Mouse (Mus musculus): Measurements from ENCODE around the gene Bcas3. TPM values are rescaled to one million over a fixed set of nuclear protein-coding genes. Genes with fewer than 3 reads are reported as not detected.

Bcas3 gene
- polyA plus RNA-seq, 1 experiment from 2014 or later, result 44.3 TPM

DNA sequence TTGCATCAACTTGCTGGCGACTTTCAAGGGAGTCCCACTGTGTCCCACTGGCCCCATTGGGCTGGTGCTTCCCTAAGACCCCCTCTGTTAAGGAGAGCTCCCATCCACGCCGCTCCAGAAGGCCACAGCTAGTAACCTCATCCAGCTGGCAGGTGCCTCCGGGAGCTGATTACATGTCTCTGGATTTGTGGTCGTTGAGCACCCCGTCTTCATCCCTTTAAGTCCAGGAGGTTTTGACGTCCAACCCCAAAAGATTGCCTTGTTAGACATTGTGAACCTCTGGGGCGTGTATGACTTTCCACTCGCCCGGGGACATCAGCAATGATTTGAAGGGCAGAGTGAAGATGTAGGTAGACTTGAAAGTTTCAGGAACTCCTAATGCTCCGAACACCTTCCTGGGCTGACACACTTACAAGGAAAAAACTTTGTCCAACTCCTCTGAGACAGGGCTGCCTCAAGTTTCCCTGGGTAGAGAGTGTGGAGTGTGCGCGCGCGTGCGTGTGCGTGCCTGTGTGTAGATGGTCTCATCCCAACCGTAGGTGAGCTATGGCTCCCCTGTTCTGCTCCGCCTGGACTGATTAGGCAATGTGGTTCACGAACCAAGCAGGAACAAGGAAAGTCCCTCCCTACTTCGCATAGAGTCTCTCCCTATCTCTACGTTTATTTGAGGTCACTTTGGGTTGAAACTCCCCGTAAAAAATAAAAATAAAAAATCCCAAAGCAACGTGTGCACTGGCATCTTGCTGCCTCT lies 489.8 kb downstream of the Bcas3 start:
- Histone ChIP-seq H3K36me3 (ENCODE audit: control insufficient read depth, insufficient read depth, low read length) (no peaks in the 10 kb centered on the region), H3K9ac (ENCODE audit: low read length) (no peak overlapping the region), H3K4me1 (ENCODE audit: control insufficient read depth, insufficient read depth, low read length) (peaks cover 20% of the 10 kb centered on the region), H3K27me3 (ENCODE audit: control insufficient read depth, insufficient read depth, low read length) (peaks cover 64% of the 10 kb centered on the region), H3K9me3 (ENCODE audit: control insufficient read depth, low read length) (no peaks in the 10 kb centered on the region), H3K4me2 (ENCODE audit: low read depth) (peak overlapping the region; percentile 88), H3K27ac (ENCODE audit: low read depth, low read length) (no peak overlapping the region), H3K4me3 (ENCODE audit: low read depth, low read length) (peak overlapping the region; percentile 33; the same call in 1 of the 2 replicates)
- WGBS, result 4% methylated on average over 24 of the region's 24 CpGs
- ATAC-seq (ENCODE audit: insufficient read depth, low FRiP score, low TSS enrichment) (no peak), DNase-seq (ENCODE audit: low spot score) (peak; percentile 34)

DNA sequence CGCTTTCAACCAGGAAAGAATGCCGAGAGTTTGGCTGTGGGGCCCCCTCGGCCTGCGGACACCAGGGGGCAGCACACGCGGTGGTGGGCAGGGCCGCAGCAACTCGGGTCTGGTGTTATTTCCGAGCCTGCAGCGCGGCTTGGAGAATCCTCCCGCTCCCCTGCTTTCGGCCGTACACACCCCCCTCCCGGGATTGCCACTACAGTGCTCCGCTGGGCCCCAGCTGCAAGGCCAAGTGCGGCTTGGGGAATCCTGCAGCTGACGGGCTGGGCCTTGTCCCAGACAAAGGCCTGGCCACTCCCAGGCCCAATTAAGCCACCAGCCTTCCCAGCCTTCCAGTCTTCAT lies 490.4 kb downstream of the Bcas3 start:
- DNase-seq (ENCODE audit: low spot score), result peak; percentile 87
- no peaks in the 10 kb centered on the region for H3K9me3 ChIP-seq (ENCODE audit: control insufficient read depth, low read length)
- ATAC-seq (ENCODE audit: insufficient read depth, low FRiP score, low TSS enrichment), result peak; percentile 24
- peaks cover 14% of the 10 kb centered on the region for H3K4me1 ChIP-seq (ENCODE audit: control insufficient read depth, insufficient read depth, low read length)
- H3K4me3 ChIP-seq (ENCODE audit: low read depth, low read length), result peak overlapping the region; percentile 33
- 0 out of 2 replicates have a peak overlapping the region, but pooled peaks have one; percentile 5 for H3K9ac ChIP-seq (ENCODE audit: low read length)
- peak overlapping the region; percentile 88 for H3K4me2 ChIP-seq (ENCODE audit: low read depth)
- H3K36me3 ChIP-seq (ENCODE audit: control insufficient read depth, insufficient read depth, low read length), result no peaks in the 10 kb centered on the region
- 0 out of 2 replicates have a peak overlapping the region, but pooled peaks have one; percentile 42 for H3K27ac ChIP-seq (ENCODE audit: low read depth, low read length)
- H3K27me3 ChIP-seq (ENCODE audit: control insufficient read depth, insufficient read depth, low read length), result peaks cover 60% of the 10 kb centered on the region
- under 1% methylated on average over 18 of the region's 18 CpGs for WGBS

DNA sequence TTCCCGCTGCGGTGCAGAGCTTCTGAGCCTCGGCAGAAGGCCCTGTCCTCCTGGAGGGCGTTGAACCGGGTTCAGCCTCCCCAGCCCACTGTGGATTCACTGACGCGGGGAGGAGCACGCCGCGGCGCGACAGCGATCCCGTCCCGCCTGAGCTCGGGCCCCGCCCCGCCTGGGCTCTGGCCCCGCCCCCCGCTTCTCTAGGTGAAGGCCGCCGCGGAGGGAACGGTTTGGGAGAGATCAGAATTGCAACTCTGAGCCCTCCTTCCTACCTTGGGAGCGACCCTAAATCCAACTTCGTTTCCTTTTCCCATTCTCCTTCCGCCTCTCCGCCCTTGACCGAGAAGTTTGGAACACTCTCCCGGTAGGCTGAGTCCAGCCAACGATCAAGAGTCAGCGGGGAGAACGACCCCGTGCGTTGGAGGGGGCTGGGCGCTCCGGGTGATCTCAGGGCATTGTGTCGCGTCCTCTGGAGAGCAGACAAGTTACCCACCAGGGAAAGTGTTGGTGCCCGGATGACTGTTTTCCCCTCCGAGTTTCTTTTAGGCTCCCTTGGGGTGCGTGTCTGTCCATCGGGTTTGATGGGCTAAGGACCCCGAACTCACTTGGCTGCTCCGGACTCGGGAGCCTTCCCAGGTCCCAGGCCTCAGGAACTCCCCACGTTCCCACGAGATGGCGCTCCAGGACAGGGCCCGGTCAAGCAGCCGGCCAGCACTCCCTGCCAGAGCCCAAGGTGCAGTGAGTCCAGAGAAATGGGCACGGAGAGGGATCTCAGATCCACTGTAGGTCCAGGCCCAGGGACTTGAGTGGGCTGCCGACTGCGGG lies 491.4 kb downstream of the Bcas3 start:
- DNase-seq (ENCODE audit: low spot score) (peak; percentile 92), ATAC-seq (ENCODE audit: insufficient read depth, low FRiP score, low TSS enrichment) (peak; percentile 57)
- Histone ChIP-seq H3K36me3 (ENCODE audit: control insufficient read depth, insufficient read depth, low read length) (no peaks in the 10 kb centered on the region), H3K9ac (ENCODE audit: low read length) (peak overlapping the region; percentile 8), H3K27ac (ENCODE audit: low read depth, low read length) (no peak overlapping the region), H3K4me3 (ENCODE audit: low read depth, low read length) (peak overlapping the region; percentile 33), H3K27me3 (ENCODE audit: control insufficient read depth, insufficient read depth, low read length) (peaks cover 50% of the 10 kb centered on the region), H3K4me1 (ENCODE audit: control insufficient read depth, insufficient read depth, low read length) (peaks cover 14% of the 10 kb centered on the region), H3K4me2 (ENCODE audit: low read depth) (peak overlapping the region; percentile 88), H3K9me3 (ENCODE audit: control insufficient read depth, low read length) (no peaks in the 10 kb centered on the region)
- under 1% methylated on average over 52 of the region's 54 CpGs for WGBS

DNA sequence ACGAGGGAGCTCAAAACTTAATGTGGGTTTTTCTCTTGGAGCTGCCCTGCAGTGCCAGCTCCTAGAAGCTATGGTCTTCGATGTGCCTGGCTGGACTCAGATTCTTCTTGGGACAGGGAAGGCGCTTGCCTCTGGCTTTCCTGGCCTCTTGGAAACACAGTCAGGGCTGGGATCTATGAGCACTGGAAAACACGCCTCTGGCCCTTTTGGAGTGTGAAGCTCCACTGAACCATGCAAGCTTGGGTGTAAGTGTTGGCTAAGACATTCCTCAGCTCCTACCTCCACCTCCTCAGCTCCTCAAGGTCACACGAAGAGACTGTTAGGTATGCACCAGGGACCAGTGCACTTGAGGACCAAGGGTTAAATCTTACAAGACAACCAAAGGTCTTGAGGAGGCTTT lies 492.0 kb downstream of the Bcas3 start:
- ATAC-seq (ENCODE audit: insufficient read depth, low FRiP score, low TSS enrichment), result no peak
- Histone ChIP-seq H3K36me3 (ENCODE audit: control insufficient read depth, insufficient read depth, low read length) (no peaks in the 10 kb centered on the region), H3K4me2 (ENCODE audit: low read depth) (peak overlapping the region; percentile 88), H3K27me3 (ENCODE audit: control insufficient read depth, insufficient read depth, low read length) (peaks cover 44% of the 10 kb centered on the region), H3K9ac (ENCODE audit: low read length) (no peak overlapping the region), H3K4me3 (ENCODE audit: low read depth, low read length) (no peak overlapping the region), H3K27ac (ENCODE audit: low read depth, low read length) (no peak overlapping the region), H3K9me3 (ENCODE audit: control insufficient read depth, low read length) (no peaks in the 10 kb centered on the region), H3K4me1 (ENCODE audit: control insufficient read depth, insufficient read depth, low read length) (peaks cover 14% of the 10 kb centered on the region)
- WGBS, result 27% methylated on average over 5 of the region's 5 CpGs
- DNase-seq (ENCODE audit: low spot score), result no peak

DNA sequence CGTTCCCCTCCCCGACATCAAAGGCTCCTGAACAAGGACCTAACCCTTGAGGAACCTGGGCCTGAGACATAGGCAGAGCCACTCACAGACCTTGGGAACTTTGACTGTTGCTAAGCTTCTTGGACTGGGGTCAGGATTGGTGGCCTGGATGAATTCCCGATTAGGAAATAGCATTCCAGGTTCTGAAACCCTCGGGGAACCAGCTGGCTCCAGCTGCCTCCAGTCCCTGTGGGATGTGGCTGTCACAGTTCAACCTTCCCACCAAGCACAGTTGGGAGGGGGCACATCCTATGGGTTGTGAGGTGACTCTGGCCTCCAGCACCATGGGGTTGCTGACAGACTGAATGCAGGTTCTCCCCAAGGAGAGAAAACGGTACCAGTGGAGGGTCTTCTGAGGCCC lies 493.0 kb downstream of the Bcas3 start:
- Histone ChIP-seq H3K9ac (ENCODE audit: low read length) (no peak overlapping the region), H3K36me3 (ENCODE audit: control insufficient read depth, insufficient read depth, low read length) (no peaks in the 10 kb centered on the region), H3K9me3 (ENCODE audit: control insufficient read depth, low read length) (no peaks in the 10 kb centered on the region), H3K4me1 (ENCODE audit: control insufficient read depth, insufficient read depth, low read length) (peaks cover 14% of the 10 kb centered on the region), H3K4me3 (ENCODE audit: low read depth, low read length) (no peak overlapping the region), H3K27me3 (ENCODE audit: control insufficient read depth, insufficient read depth, low read length) (peaks cover 34% of the 10 kb centered on the region), H3K27ac (ENCODE audit: low read depth, low read length) (no peak overlapping the region), H3K4me2 (ENCODE audit: low read depth) (no peak overlapping the region)
- ATAC-seq (ENCODE audit: insufficient read depth, low FRiP score, low TSS enrichment), result no peak
- DNase-seq (ENCODE audit: low spot score), result no peak
- 33% methylated on average over 5 of the region's 5 CpGs for WGBS

DNA sequence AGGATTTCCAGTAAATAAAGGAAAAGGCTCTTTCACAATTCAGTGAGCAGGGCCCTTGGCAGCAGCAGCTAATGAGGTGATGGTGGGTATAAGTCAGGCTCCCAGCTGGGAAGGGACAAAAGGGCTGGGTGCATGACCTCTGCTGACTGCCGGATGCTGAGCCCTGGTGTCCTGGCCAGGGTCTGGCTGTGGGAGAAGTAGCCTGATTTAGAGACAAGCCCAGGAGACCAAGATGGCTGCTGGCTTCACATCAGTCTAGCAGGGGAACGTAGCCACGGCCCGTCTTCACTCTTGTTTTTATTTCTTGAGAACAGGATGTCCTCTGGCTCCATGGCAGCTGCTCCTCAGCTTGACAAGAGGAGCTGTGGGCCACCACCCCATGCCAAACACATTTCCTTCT lies 493.5 kb downstream of the Bcas3 start:
- H3K9ac ChIP-seq (ENCODE audit: low read length), result no peak overlapping the region
- DNase-seq (ENCODE audit: low spot score), result no peak

DNA sequence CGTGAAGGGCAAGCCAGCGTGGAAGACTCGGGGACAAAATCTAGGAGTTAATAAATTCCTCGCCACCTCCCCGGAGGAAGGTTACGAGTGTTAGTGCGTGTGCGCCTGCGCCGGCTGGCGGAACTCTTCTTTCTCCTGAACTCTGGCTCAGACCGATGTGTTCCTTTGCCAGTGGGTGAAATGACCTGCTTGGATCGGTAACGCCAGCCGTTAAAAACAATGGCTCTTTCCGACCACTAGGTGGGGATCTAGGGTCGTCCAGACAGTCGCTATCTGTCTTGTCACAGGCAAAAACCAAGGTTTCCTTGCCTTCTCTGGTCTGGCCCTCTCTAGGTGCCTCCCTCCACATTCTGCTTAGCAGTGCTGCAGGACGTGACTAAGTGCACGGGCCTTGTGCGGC lies 496.1 kb downstream of the Bcas3 start:
- Histone ChIP-seq H3K9me3 (ENCODE audit: control insufficient read depth, low read length) (no peaks in the 10 kb centered on the region), H3K4me2 (ENCODE audit: low read depth) (peak overlapping the region; percentile 46), H3K36me3 (ENCODE audit: control insufficient read depth, insufficient read depth, low read length) (no peaks in the 10 kb centered on the region), H3K27me3 (ENCODE audit: control insufficient read depth, insufficient read depth, low read length) (peaks cover 13% of the 10 kb centered on the region), H3K4me1 (ENCODE audit: control insufficient read depth, insufficient read depth, low read length) (0 out of 2 replicates have a peak, but pooled peaks cover 3% of the 10 kb centered on the region), H3K27ac (ENCODE audit: low read depth, low read length) (no peak overlapping the region), H3K9ac (ENCODE audit: low read length) (peak overlapping the region; percentile 47), H3K4me3 (ENCODE audit: low read depth, low read length) (no peak overlapping the region)
- 3% methylated on average over 21 of the region's 21 CpGs for WGBS
- ATAC-seq (ENCODE audit: insufficient read depth, low FRiP score, low TSS enrichment) (no peak), DNase-seq (ENCODE audit: low spot score) (peak; percentile 79)

More for the DNA sequence above, 493.5 kb downstream of the Bcas3 start:
- Histone ChIP-seq H3K4me3 (ENCODE audit: low read depth, low read length) (no peak overlapping the region), H3K4me2 (ENCODE audit: low read depth) (no peak overlapping the region), H3K4me1 (ENCODE audit: control insufficient read depth, insufficient read depth, low read length) (peaks cover 14% of the 10 kb centered on the region), H3K36me3 (ENCODE audit: control insufficient read depth, insufficient read depth, low read length) (no peaks in the 10 kb centered on the region), H3K27me3 (ENCODE audit: control insufficient read depth, insufficient read depth, low read length) (peaks cover 29% of the 10 kb centered on the region), H3K27ac (ENCODE audit: low read depth, low read length) (no peak overlapping the region), H3K9me3 (ENCODE audit: control insufficient read depth, low read length) (no peaks in the 10 kb centered on the region)
- ATAC-seq (ENCODE audit: insufficient read depth, low FRiP score, low TSS enrichment), result no peak
- WGBS, result 45% methylated on average over 4 of the region's 4 CpGs

DNA sequence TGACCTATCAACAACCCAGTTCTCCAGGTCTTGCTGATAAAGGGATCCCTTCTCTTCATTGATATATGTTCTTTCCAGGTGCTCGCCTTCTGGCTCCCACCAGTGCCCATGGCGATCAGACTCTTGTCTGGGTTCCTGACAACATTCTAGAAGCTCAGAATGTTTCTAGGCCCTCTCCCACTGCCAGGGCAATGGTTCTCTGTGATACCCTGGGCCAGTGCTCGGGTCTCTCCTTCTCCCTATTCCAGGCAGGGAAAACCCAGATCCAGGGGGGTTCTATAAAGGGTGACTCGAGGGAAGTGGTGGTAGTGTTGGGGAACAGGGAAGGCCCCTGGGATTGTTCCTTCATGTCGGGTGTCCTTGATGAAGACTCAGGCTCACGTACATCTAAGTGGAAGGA lies 497.3 kb downstream of the Bcas3 start, which contains the start of gene Gm11444:
Gene Gm11444 (minus strand): TSS at position 101 of the 400 bp plus-strand sequence.
- no peak within 1 kb of the TSS for H3K9ac ChIP-seq (ENCODE audit: low read length)
- 82% methylated on average over 6 of the region's 6 CpGs for WGBS
- peaks cover 9% of the 10 kb centered on the region for H3K27me3 ChIP-seq (ENCODE audit: control insufficient read depth, insufficient read depth, low read length)
- ATAC-seq (ENCODE audit: insufficient read depth, low FRiP score, low TSS enrichment) (no peak), DNase-seq (ENCODE audit: low spot score) (no peak)
- no peaks in the 10 kb centered on the region for H3K36me3 ChIP-seq (ENCODE audit: control insufficient read depth, insufficient read depth, low read length)
- H3K4me1 ChIP-seq (ENCODE audit: control insufficient read depth, insufficient read depth, low read length), result 0 out of 2 replicates have a peak, but pooled peaks cover 3% of the 10 kb centered on the region
- H3K4me2 ChIP-seq (ENCODE audit: low read depth), result no peak within 1 kb of the TSS
- H3K9me3 ChIP-seq (ENCODE audit: control insufficient read depth, low read length), result no peaks in the 10 kb centered on the region
- H3K4me3 ChIP-seq (ENCODE audit: low read depth, low read length), result no peak within 1 kb of the TSS
- no peak within 1 kb of the TSS for H3K27ac ChIP-seq (ENCODE audit: low read depth, low read length)
